Mouse (Mus musculus) T-helper 2 cell (primary cell): ENCODE data around the gene Ripk1.

Source experiments
- in situ Hi-C: fragments of 300-600 bp; cut with MboI, MseI; formaldehyde crosslinking; loops from one replicate; pipeline ENCODE4 v1.15.1; 2025; ENCODE audit warnings: high pct_unique_total_duplicates

Ripk1 gene

GRCm38 (mm10) chr13:34074441-34074840 lies 72.3 kb downstream of the Ripk1 start:
- in situ Hi-C loops, result loop anchor here (25.0 kb wide), 1 partner anchor 788 kb away; no protein-coding TSS in a partner anchor

- in situ Hi-C loops, result loop anchor here (5.0 kb wide), 1 partner anchor 56 kb away; the partner anchor contains the start of gene Tubb2b
Observed at GRCm38 (mm10) chr13:34075893-34076292, 73.7 kb downstream of the Ripk1 start.

- in situ Hi-C loops, result loop anchor here (5.0 kb wide), 1 partner anchor 55 kb away; the partner anchor contains the start of gene Tubb2b
Observed at GRCm38 (mm10) chr13:34076561-34077491, 74.7 kb downstream of the Ripk1 start.

GRCm38 (mm10) chr13:34077492-34078271 lies 75.5 kb downstream of the Ripk1 start, which contains the start of gene Tubb2a:
Tubb2a (minus strand) TSS chr13:34078007.
- in situ Hi-C loops, result loop anchor here (5.0 kb wide), 1 partner anchor 55 kb away; the partner anchor contains the start of gene Tubb2b

- in situ Hi-C loops, result loop anchor here (5.0 kb wide), 1 partner anchor 54 kb away; the partner anchor contains the start of gene Tubb2b
Observed at GRCm38 (mm10) chr13:34078500-34079280, 76.5 kb downstream of the Ripk1 start.

GRCm38 (mm10) chr13:34079801-34080200 lies 77.6 kb downstream of the Ripk1 start:
- in situ Hi-C loops, result loop anchor here (5.0 kb wide), 1 partner anchor 52 kb away; the partner anchor contains the start of gene Tubb2b

- in situ Hi-C loops, result no loop called here
Observed at GRCm38 (mm10) chr13:34081926-34082325, 79.8 kb downstream of the Ripk1 start.

GRCm38 (mm10) chr13:34084026-34084750 lies 82.0 kb downstream of the Ripk1 start:
- in situ Hi-C loops, result no loop called here
